Mouse (Mus musculus): ENCODE measurements at regions not wholly inside any gene's neighbourhood (a gene's known extent, or its start where the extent isn't known, plus 50 kb on each side); places are given as distances from the start of the nearest gene placed in this dataset.

DNA sequence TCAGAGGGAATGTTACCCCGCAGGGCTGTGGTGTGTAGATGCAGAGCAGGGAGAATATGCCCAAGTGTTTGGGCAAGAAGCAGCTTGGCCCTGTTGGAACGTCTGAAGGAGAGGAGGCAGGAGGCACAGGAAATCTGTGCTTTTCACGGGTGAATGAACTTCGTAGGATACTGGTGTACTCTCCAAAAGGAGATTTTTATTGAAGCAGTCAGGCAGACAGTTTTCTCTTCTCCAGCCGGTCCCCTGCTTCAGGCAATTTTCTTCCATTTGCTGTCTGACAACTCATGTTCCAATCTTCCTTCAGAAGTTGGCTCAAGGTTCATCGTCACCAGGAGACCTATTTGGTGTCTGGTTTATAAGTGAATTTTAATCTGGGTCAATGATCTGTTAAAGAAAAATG lies 103.0 kb upstream of the Ubash3b start:
- Histone ChIP-seq H3K36me3 (replicated peaks) (no peaks in the 10 kb centered on the region), H3K4me3 (ENCODE audit: low read depth, low read length) (no peak overlapping the region), H3K4me1 (ENCODE audit: insufficient read depth, low read depth, low read length) (no peaks in the 10 kb centered on the region), H3K9me3 (replicated peaks) (no peaks in the 10 kb centered on the region), H3K27me3 (ENCODE audit: insufficient read depth, low read length) (0 out of 2 replicates have a peak, but pooled peaks cover 3% of the 10 kb centered on the region)
- DNase-seq (ENCODE audit: low spot score) (no peak), ATAC-seq (ENCODE audit: extremely low read depth, insufficient number of reproducible peaks, low FRiP score, poor library complexity, severe bottlenecking) (no peak)
- no peak for TF ChIP-seq GATA2 (IDR thresholded peaks at IDR 0.05; ENCODE audit: borderline replicate concordance, low read depth, low read length)
- TF ChIP-seq TAL1 (conservative IDR thresholded peaks at IDR 0.05; ENCODE audit: low read depth, low read length): no peak
- TF ChIP-seq POLR2AphosphoS5 (IDR thresholded peaks at IDR 0.05; ENCODE audit: insufficient replicate concordance, low read depth, low read length): no peak
- TF ChIP-seq CTCF (IDR thresholded peaks at IDR 0.05; ENCODE audit: low read depth, low read length): no peak
- TF ChIP-seq GATA1 (IDR thresholded peaks at IDR 0.05; ENCODE audit: borderline replicate concordance, low read length): no peak

DNA sequence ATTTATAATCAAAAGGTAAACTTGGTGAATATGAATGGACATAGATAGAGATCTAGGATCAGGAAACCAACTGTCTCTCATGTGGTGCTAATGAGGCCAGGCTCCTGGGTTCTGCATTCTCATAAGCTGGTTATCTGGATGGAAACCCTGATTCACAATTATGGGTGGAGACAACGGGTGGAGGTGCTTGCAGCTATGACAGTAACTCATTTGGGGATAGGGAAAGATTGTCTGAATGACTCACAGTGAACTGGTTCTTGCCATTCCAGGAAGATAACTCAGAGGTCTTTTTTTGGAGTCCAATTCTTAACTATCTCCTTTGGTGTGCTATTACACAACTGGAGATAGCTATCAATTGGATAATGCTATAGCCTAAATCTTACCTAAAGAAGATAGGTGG lies 95.7 kb upstream of the Ubash3b start:
- DNase-seq (ENCODE audit: low spot score): no peak
- Histone ChIP-seq H3K27me3 (ENCODE audit: insufficient read depth, low read length) (no peaks in the 10 kb centered on the region), H3K4me1 (ENCODE audit: insufficient read depth, low read depth, low read length) (no peaks in the 10 kb centered on the region), H3K36me3 (replicated peaks) (no peaks in the 10 kb centered on the region), H3K4me3 (ENCODE audit: low read depth, low read length) (no peak overlapping the region), H3K9me3 (replicated peaks) (no peaks in the 10 kb centered on the region)
- no peak for TF ChIP-seq CTCF (IDR thresholded peaks at IDR 0.05; ENCODE audit: low read depth, low read length)
- no peak for TF ChIP-seq GATA2 (IDR thresholded peaks at IDR 0.05; ENCODE audit: borderline replicate concordance, low read depth, low read length)
- no peak for TF ChIP-seq GATA1 (IDR thresholded peaks at IDR 0.05; ENCODE audit: borderline replicate concordance, low read length)
- no peak for TF ChIP-seq TAL1 (conservative IDR thresholded peaks at IDR 0.05; ENCODE audit: low read depth, low read length)
- no peak for TF ChIP-seq POLR2AphosphoS5 (IDR thresholded peaks at IDR 0.05; ENCODE audit: insufficient replicate concordance, low read depth, low read length)
- no peak for ATAC-seq (ENCODE audit: extremely low read depth, insufficient number of reproducible peaks, low FRiP score, poor library complexity, severe bottlenecking)

DNA sequence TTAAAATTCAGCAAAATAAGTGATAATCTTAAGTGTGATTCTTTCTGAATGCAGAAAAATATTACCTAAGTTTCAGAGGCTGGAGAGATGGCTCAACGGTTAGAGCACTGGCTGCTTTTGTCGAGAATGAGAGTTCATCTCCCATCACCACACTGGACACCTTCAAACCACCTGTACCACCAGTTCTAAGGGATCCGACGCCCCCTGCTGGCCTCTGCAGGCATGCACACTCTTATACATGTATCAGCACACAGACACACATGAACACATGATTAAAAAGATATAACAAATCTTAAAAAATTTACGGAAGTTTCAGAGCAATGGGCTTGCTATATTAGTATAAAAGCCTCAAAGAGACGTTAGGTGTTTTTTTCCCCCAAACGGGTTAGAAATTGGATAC lies 80.9 kb upstream of the Ubash3b start:
- Histone ChIP-seq H3K36me3 (replicated peaks) (no peaks in the 10 kb centered on the region), H3K4me3 (ENCODE audit: low read depth, low read length) (no peak overlapping the region), H3K27me3 (ENCODE audit: insufficient read depth, low read length) (no peaks in the 10 kb centered on the region), H3K9me3 (replicated peaks) (no peaks in the 10 kb centered on the region), H3K4me1 (ENCODE audit: insufficient read depth, low read depth, low read length) (no peaks in the 10 kb centered on the region)
- ATAC-seq (ENCODE audit: extremely low read depth, insufficient number of reproducible peaks, low FRiP score, poor library complexity, severe bottlenecking): no peak
- TF ChIP-seq TAL1 (conservative IDR thresholded peaks at IDR 0.05; ENCODE audit: low read depth, low read length): no peak
- TF ChIP-seq POLR2AphosphoS5 (IDR thresholded peaks at IDR 0.05; ENCODE audit: insufficient replicate concordance, low read depth, low read length): no peak
- TF ChIP-seq GATA1 (IDR thresholded peaks at IDR 0.05; ENCODE audit: borderline replicate concordance, low read length): no peak
- TF ChIP-seq GATA2 (IDR thresholded peaks at IDR 0.05; ENCODE audit: borderline replicate concordance, low read depth, low read length): no peak
- TF ChIP-seq CTCF (IDR thresholded peaks at IDR 0.05; ENCODE audit: low read depth, low read length): no peak
- no peak for DNase-seq (ENCODE audit: low spot score)

DNA sequence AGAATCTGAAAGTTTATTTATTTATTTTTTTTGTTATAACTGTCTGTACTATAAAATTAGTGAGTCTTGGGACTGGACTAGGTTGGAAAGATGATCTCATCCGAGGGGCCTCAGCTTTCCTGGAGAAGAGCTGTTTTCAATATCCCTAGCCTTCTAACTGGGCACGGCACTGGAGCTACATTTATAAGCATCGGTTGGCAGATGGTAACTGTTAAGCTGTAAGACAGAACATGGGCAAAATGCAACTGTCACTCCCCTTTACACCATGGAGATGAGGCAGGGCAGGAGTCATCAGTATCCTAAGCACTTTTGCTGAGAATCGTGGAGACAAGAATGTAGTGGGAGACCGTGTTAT lies 77.6 kb upstream of the Ubash3b start:
- no peaks in the 10 kb centered on the region for H3K4me1 ChIP-seq (ENCODE audit: insufficient read depth, low read depth, low read length)
- H3K9me3 ChIP-seq (replicated peaks): no peaks in the 10 kb centered on the region
- no peaks in the 10 kb centered on the region for H3K36me3 ChIP-seq (replicated peaks)
- no peak overlapping the region for H3K4me3 ChIP-seq (ENCODE audit: low read depth, low read length)
- H3K27me3 ChIP-seq (ENCODE audit: insufficient read depth, low read length): no peaks in the 10 kb centered on the region
- TF ChIP-seq POLR2AphosphoS5 (IDR thresholded peaks at IDR 0.05; ENCODE audit: insufficient replicate concordance, low read depth, low read length) (no peak), GATA1 (IDR thresholded peaks at IDR 0.05; ENCODE audit: borderline replicate concordance, low read length) (no peak), TAL1 (conservative IDR thresholded peaks at IDR 0.05; ENCODE audit: low read depth, low read length) (no peak), GATA2 (IDR thresholded peaks at IDR 0.05; ENCODE audit: borderline replicate concordance, low read depth, low read length) (no peak), CTCF (IDR thresholded peaks at IDR 0.05; ENCODE audit: low read depth, low read length) (no peak)
- DNase-seq (ENCODE audit: low spot score): no peak
- no peak for ATAC-seq (ENCODE audit: extremely low read depth, insufficient number of reproducible peaks, low FRiP score, poor library complexity, severe bottlenecking)

DNA sequence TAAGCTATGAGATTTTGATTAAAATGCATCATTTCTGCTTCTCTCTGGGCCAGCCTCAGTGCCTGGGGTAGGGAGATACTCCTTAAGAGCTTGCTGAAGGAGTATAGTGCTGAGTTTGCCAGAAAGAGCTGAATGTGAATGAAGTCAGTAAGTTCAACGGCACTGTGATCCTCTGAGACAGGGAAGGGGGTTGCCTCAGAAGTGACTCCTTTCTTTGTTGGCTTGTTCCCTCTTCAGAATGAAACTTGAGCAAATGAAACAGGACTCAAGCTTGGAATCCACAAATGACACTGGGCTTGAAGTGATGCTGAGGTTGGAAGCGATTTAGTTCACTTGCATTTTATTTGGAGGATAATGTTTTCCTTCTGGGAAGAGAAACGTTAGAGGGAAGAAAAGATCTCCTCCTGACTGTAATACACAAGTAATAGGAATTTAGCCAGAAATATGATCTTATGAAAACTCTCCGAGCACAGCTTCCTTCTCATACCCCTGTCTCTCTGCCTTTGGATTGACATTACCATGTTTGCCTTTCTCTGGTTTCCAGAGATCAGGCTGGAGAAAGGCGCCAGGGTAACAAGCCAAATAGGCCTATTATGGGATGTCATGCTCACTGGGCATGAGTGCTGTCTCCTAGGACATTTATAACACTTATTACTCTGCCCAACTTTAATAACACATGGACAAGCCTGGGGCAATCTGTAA lies 77.0 kb upstream of the Ubash3b start:
- ATAC-seq (ENCODE audit: extremely low read depth, insufficient number of reproducible peaks, low FRiP score, poor library complexity, severe bottlenecking) (no peak), DNase-seq (ENCODE audit: low spot score) (no peak)
- Histone ChIP-seq H3K4me1 (ENCODE audit: insufficient read depth, low read depth, low read length) (no peaks in the 10 kb centered on the region), H3K4me3 (ENCODE audit: low read depth, low read length) (no peak overlapping the region), H3K36me3 (replicated peaks) (no peaks in the 10 kb centered on the region), H3K9me3 (replicated peaks) (no peaks in the 10 kb centered on the region), H3K27me3 (ENCODE audit: insufficient read depth, low read length) (no peaks in the 10 kb centered on the region)
- TF ChIP-seq POLR2AphosphoS5 (IDR thresholded peaks at IDR 0.05; ENCODE audit: insufficient replicate concordance, low read depth, low read length) (no peak), TAL1 (conservative IDR thresholded peaks at IDR 0.05; ENCODE audit: low read depth, low read length) (no peak), GATA2 (IDR thresholded peaks at IDR 0.05; ENCODE audit: borderline replicate concordance, low read depth, low read length) (no peak), GATA1 (IDR thresholded peaks at IDR 0.05; ENCODE audit: borderline replicate concordance, low read length) (no peak), CTCF (IDR thresholded peaks at IDR 0.05; ENCODE audit: low read depth, low read length) (no peak)

DNA sequence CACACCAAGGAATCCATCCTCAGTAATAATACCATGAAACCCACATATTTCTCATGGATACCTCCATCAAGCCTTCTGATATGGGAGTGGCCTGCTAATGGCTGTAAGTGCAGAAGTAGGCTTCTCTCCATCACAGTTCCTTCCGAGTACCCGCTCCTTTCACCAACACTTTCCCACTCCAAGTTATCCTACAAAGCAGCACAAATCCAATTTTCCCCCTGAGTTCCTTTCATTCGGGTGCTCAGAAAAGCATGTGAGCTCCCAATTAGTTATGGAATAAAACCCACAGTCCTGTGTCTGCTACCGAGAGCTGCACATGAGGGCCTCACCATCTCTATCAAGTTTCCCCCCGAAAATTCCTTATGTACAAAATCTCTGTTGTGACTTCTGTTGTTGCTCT lies 75.8 kb upstream of the Ubash3b start:
- DNase-seq (ENCODE audit: low spot score) (no peak), ATAC-seq (ENCODE audit: extremely low read depth, insufficient number of reproducible peaks, low FRiP score, poor library complexity, severe bottlenecking) (no peak)
- H3K9me3 ChIP-seq (replicated peaks): no peaks in the 10 kb centered on the region
- TF ChIP-seq TAL1 (conservative IDR thresholded peaks at IDR 0.05; ENCODE audit: low read depth, low read length) (no peak), GATA2 (IDR thresholded peaks at IDR 0.05; ENCODE audit: borderline replicate concordance, low read depth, low read length) (no peak), GATA1 (IDR thresholded peaks at IDR 0.05; ENCODE audit: borderline replicate concordance, low read length) (no peak), POLR2AphosphoS5 (IDR thresholded peaks at IDR 0.05; ENCODE audit: insufficient replicate concordance, low read depth, low read length) (no peak)
- H3K4me1 ChIP-seq (ENCODE audit: insufficient read depth, low read depth, low read length): no peaks in the 10 kb centered on the region
- H3K4me3 ChIP-seq (ENCODE audit: low read depth, low read length): no peak overlapping the region
- no peaks in the 10 kb centered on the region for H3K36me3 ChIP-seq (replicated peaks)
- no peaks in the 10 kb centered on the region for H3K27me3 ChIP-seq (ENCODE audit: insufficient read depth, low read length)

Measured in G1E (cell line).